Mouse (Mus musculus) retina, postnatal 1 day (tissue): ENCODE data around the gene Spata48.

Experiments used
- DNase-seq: peaks from one replicate; pipeline ENCODE4 v3.0.0-alpha.2; 2012

The Spata48 gene

GRCm38 (mm10) chr11:11461635-11462560 is at the start of gene Spata48, which contains the start of gene Zpbp:
Gene Spata48, plus strand, starts transcription at chr11:11462094.
Gene Zpbp, minus strand, starts transcription at chr11:11462408.
- DNase-seq: peak; percentile 92

- DNase-seq: no peak
Measured at GRCm38 (mm10) chr11:11414188-11414587, 47.7 kb upstream of the Spata48 start.

- DNase-seq: no peak
Measured at GRCm38 (mm10) chr11:11417356-11417755, 44.5 kb upstream of the Spata48 start.

DNA sequence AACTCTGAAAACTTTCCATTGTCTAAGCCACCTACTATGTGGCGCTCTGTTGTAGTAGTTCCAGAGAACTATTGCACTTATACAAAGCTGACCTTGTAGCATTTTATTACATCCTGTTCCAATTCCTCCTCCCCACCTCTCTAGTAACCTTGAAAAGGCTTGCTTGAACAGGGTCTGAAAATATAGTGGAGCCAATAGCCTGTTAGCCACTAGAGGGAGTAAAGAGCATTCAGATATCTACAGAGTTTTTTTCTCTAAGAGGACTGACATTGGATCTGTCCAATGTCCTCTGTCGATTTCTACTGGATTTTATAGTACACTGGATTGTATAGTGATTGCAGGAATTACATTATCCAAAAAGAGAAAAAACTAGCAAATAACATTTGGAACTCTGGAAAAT is 6.9 kb upstream of the Spata48 start:
- peak; percentile 55 for DNase-seq

DNA sequence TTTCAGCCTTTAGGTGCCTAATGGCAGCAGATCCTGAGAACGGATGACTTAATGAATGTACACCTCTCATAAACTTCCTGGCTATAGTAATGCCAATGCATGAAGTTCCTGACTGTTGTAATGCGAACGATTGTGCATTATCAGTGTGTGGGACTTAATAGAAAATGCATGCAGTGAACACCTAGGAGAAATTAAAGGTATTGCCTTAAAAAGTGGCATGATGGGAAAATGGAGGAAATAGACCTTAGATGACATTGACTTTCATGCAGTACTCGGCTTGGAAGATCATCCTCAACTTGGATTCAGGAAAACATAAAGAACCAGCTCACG is 632 bp downstream of the Spata48 start:
- DNase-seq: no peak

GRCm38 (mm10) chr11:11468924-11469323 is 7.0 kb downstream of the Spata48 start:
- DNase-seq: no peak

DNA sequence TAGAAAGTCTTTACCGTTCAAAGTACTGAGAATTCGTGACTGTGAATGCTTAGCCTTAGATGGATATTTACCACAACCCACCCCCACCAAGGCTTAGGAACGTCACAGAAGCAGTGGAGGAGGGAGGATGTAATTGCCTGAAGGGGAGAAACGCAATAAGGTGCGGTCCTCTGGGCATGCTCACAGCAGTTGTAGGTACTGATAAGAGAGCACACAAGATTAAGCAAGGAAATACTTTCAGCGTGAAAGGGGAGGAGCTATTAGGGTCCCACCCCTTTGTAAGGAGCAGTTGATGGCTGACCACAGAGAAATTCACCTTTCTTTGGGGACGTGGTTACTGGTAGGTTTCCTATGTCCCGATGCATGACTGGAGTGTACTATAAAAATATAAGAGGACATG is 22.5 kb downstream of the Spata48 start:
- no peak for DNase-seq

DNA sequence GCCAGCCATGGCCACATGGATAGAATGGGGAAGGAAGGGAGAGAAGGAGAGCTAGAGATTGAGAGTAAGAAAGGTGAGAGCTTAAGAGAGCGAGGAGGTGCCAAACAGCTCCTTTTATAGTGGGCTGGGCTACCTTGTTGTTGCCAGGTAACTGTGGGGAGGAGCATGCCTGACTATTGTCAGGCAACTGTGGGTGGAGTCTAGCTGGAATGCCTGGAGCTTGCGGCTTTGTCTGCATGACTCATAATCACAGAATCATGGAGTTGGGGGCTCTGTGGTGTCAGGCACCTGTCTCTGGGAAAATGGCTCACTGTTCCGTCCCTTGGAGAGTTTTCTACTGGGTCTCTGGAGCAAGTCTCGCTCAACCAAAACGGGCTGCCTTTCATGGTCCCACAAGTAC is 30.1 kb downstream of the Spata48 start:
- no peak for DNase-seq

GRCm38 (mm10) chr11:11495697-11496096 is 33.8 kb downstream of the Spata48 start:
- no peak for DNase-seq

- DNase-seq: peak; percentile 38
Measured at GRCm38 (mm10) chr11:11499944-11500343, 38.0 kb downstream of the Spata48 start.

GRCm38 (mm10) chr11:11506187-11506586 is 44.3 kb downstream of the Spata48 start:
- no peak for DNase-seq

GRCm38 (mm10) chr11:11509413-11509812 is 47.5 kb downstream of the Spata48 start:
- no peak for DNase-seq

DNA sequence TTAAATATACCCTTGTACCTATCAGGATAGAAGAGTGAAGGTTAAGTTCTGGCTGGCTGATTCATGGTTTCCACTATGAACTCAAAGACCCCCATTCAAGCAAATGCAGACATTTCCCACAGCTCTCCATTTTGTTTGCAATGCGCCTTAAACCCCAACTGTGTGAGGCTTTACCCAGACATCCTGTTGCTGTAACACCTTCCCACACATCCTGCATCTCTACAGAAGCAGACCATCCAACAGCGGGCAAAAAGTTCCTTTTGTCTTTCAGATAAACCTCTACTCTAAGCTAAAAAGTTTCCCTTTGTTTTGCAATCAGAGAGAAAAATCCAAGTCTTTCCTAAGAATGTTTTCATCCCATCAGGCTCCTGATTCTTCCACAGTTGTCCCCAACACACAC is 50.2 kb downstream of the Spata48 start:
- no peak for DNase-seq

DNA sequence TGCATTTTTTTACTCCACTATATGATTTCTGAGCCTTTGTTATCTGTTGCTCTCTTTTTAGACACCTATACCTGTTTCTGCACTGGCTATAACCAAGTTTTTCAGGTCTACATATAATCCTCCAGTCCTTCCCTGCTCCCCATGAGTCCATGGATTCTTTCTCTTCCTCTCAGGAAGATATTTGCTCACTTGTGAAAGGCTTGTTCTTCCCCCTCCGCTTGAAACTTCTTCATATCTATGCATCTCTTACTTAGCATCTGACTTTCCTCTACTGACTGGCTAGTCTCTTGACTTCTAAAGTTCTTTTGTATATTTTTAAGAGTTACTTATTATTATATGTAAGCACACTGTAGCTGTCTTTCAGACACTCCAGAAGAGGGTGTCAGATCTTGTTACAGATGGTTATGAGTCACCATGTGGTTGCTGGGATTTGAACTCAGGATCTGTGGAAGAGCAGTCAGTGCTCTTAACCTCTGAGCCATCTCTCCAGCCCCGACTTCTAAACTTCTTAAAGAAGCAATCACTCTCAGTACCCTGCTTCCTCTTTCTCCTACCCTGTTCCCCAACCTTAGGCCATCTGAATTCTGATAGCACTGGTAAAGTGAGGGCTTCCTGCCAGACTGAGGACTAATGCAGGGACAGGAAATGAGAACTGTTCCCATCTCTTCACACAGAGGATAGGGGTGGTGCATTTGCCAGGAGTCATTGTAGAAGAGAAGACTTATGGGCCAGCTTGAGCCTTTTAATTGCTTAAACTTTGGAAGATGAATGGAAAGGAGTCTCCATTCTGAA is 51.3 kb downstream of the Spata48 start:
- DNase-seq: no peak

- DNase-seq: no peak
Measured at GRCm38 (mm10) chr11:11514920-11515319, 53.0 kb downstream of the Spata48 start.

GRCm38 (mm10) chr11:11517781-11518435 is 56.0 kb downstream of the Spata48 start:
- no peak for DNase-seq

DNA sequence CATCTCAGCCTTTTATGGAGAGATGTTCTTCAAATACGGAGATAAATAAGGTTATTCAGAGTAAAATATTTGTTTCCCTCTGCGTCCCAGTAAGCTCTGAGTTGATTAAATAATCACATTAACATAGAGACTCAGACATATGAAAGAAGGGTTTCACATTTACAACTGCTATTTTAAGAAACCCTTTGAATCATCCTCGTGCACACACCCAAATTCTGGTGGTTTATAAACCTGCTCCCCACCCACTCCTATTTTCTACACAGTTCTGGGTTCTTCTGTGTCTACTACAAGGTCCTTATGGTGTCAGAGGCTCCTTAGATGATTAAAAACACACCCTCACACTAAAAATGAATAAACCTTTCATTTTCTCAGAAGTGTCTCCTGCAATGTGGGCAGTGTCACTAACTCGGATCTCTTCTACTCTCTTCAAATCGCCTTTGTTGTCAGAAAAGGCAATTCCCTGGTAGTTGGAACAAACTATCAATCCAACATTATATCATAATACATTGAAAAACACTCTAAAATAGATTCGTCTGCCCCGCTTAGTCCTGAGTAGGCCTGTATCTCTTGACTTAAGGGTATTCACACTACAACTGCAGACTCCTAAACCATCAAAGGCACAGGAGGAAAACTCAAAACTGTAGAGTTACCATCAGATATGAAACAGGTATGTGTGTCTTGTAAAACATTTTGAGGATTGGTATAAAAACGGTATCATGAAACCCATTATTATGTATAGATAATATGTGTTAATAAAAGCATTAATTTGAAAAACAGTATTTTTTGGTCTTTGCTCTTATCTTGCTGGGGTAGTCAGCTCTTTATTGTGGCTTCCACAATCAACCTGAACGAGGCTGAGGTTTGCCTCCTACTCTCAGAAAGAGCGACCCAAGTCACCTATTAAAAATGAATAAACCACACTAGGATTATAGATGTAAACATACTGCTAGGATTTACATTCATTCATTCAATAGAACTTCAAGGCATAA is 57.7 kb downstream of the Spata48 start:
- DNase-seq: no peak

DNA sequence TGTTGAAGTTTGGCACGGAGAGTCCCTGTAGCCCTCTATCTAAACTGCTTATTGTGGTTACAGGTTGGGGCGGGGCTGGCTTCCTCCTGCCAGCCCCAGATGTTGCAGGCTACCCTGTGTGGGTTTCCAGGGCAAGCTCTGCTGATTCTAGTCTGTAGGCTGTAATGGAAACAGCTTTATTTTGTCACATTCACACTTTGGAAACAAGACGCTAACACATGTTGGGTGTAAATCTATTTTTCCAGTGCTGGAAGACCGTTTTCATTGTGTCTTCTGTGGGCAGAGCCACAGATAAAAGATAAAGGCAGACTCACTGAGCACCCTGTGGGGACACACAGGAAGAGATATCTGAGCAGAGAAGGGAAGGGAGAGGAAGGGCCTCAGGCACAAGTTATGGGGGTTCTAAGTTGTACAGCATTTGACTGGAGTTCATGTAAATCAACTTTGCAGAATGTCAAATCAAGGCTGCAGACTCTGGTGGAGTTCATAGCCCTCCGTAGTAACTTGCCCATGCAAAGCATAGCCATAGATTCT is 60.1 kb downstream of the Spata48 start:
- no peak for DNase-seq

GRCm38 (mm10) chr11:11528760-11529159 is 66.9 kb downstream of the Spata48 start:
- no peak for DNase-seq

DNA sequence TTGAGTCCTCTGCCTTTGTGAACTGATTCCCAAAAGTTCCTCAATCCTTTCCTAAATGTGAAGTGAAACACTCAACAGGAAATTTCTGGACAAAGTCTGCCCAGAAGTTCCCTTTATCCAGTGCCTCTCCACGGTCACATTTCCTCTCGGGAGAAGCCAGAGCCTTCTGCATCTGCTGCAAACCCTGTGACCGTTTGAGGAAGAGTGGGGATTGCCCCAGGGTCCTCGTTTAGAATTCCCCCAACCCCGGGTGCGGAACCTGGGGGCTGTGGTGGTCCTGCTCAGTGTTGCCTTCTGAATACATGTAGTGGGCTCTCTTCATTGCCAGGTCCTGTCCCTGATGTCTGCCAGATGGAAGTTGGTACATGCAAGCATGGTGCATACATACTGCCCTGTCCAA is 67.3 kb downstream of the Spata48 start:
- no peak for DNase-seq

- DNase-seq: no peak
Measured at GRCm38 (mm10) chr11:11530126-11530525, 68.2 kb downstream of the Spata48 start.

DNA sequence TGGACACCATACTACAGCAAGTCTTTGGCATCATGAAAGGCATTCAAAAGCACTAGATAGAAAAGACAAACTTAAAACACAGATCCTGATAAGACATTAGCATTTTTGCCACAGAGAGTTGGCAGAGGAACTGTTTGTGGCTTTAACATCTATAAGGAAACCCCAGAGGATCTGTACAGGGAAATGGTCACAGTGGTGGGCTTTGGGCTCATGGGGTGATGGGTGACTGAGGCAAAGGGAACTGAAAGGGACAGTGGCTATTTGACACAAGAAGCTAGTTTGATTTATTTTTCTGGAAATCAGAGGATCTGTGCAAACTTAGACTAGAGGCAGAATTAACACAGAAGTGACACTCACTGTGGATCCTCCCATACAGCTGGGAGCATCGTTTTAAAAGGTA is 74.4 kb downstream of the Spata48 start:
- no peak for DNase-seq
